Mouse (Mus musculus) thymus, adult 18-20 months (tissue): ENCODE measurements around the gene Zfp462.
"Not testable (repeated sequence)": the region's sequence is repeated elsewhere in the genome, so short reads cannot be mapped to it uniquely, and the experiment has no call there.

Source experiments
- DNase-seq, 2 experiments: peaks; one replicate each; pipeline ENCODE4 v3.0.0; 2022; ENCODE audit warnings: mixed read lengths in 2 of 2

Zfp462 gene

GRCm38 (mm10) chr4:54944921-54945430, at the start of gene Zfp462:
Gene Zfp462, plus strand, starts transcription at chr4:54945048.
- DNase-seq = no peak

- no peak for DNase-seq
Measured at GRCm38 (mm10) chr4:54896017-54896416, 48.8 kb upstream of the Zfp462 start.

GRCm38 (mm10) chr4:54904641-54905040, 40.2 kb upstream of the Zfp462 start:
- DNase-seq = no peak

GRCm38 (mm10) chr4:54905399-54905953, 39.4 kb upstream of the Zfp462 start:
- no peak for DNase-seq

GRCm38 (mm10) chr4:54910300-54910699, 34.5 kb upstream of the Zfp462 start:
- no peak for DNase-seq

- DNase-seq = no peak
Measured at GRCm38 (mm10) chr4:54918276-54918675, 26.6 kb upstream of the Zfp462 start.

GRCm38 (mm10) chr4:54923386-54923785, 21.5 kb upstream of the Zfp462 start:
- DNase-seq = no peak

- no peak for DNase-seq
Measured at GRCm38 (mm10) chr4:54924306-54924705, 20.5 kb upstream of the Zfp462 start.

GRCm38 (mm10) chr4:54926456-54926855, 18.4 kb upstream of the Zfp462 start:
- DNase-seq = not testable (repeated sequence)

GRCm38 (mm10) chr4:54927321-54928062, 17.4 kb upstream of the Zfp462 start:
- not testable (repeated sequence) for DNase-seq

- DNase-seq = no peak
Measured at GRCm38 (mm10) chr4:54929686-54930085, 15.2 kb upstream of the Zfp462 start.

- no peak for DNase-seq
Measured at GRCm38 (mm10) chr4:54932668-54933067, 12.2 kb upstream of the Zfp462 start.

- no peak for DNase-seq
Measured at GRCm38 (mm10) chr4:54937161-54937560, 7.7 kb upstream of the Zfp462 start.

- DNase-seq = no peak
Measured at GRCm38 (mm10) chr4:54945603-54946445, 976 bp downstream of the Zfp462 start.

- no peak for DNase-seq
Measured at GRCm38 (mm10) chr4:54946662-54947055, 1.8 kb downstream of the Zfp462 start.

- DNase-seq = no peak
Measured at GRCm38 (mm10) chr4:54947056-54947990, 2.5 kb downstream of the Zfp462 start.

GRCm38 (mm10) chr4:54947991-54948615, 3.3 kb downstream of the Zfp462 start:
- DNase-seq = no peak

GRCm38 (mm10) chr4:54948616-54949560, 4.0 kb downstream of the Zfp462 start:
- DNase-seq = no peak

GRCm38 (mm10) chr4:54949561-54949940, 4.7 kb downstream of the Zfp462 start:
- DNase-seq = no peak

GRCm38 (mm10) chr4:54950136-54950535, 5.3 kb downstream of the Zfp462 start:
- no peak for DNase-seq

GRCm38 (mm10) chr4:54950866-54951265, 6.0 kb downstream of the Zfp462 start:
- no peak for DNase-seq
